Mouse (Mus musculus) left cerebral cortex, adult 2 months (tissue): ENCODE data around the gene Lair1. TPM values are rescaled to one million over a fixed set of nuclear protein-coding genes. Genes with fewer than 3 reads are reported as not detected.
A peak's percentile ranks its signal among the peaks of the same experiment; 100 is the strongest.

ENCODE experiments used
- DNase-seq, 2 experiments: peaks; one replicate each; pipeline ENCODE4 v3.0.0; 2021 to 2022; ENCODE audit warnings: low spot score in 2 of 2, mixed read lengths in 1 of 2; ENCODE audit errors: extremely low spot score in 1 of 2
- H3K27ac ChIP-seq: fragments of 200-600 bp; 2 replicates; pipeline ENCODE4 v1.8.1; 2022
- H3K4me3 ChIP-seq: fragments of 200-600 bp; 2 replicates; pipeline ENCODE4 v1.8.1; 2022
- CTCF ChIP-seq: fragments of 200-600 bp; IDR thresholded peaks from 2 replicates; pipeline ENCODE4 v1.8.1; 2022; ENCODE audit warnings: antibody characterized with exemption, mild to moderate bottlenecking, moderate library complexity
- intact Hi-C: fragments of 180-260 bp; cut with DNase I; formaldehyde crosslinking; loops from one replicate; pipeline ENCODE4 v1.15.1; 2025
- long read RNA-seq, 2 experiments: library from polyadenylated mRNA; stranded (forward); transcript quantifications; one replicate each; pipeline ENCODE4 v2.0.0; 2021; ENCODE audit warnings: borderline mapping rate in 2 of 2
- total RNA-seq, 2 experiments: library from RNA; stranded (reverse); gene quantifications; 2 replicates each; pipeline ENCODE4 v1.2.3; 2021

Lair1 gene
- 1 to 10 TPM; 5.5 to 8.9 TPM for total RNA-seq
- long read RNA-seq, experiment 1, full-length matches to known transcripts, result 4 of 7 reads
- long read RNA-seq, experiment 1, partial matches to known transcripts, result 0 of 7 reads
- long read RNA-seq, experiment 1, other reads (novel, unspliced or antisense), result 3 of 7 reads
- long read RNA-seq, experiment 2, partial matches to known transcripts, result 0 of 1 reads
- long read RNA-seq, experiment 2, other reads (novel, unspliced or antisense), result 0 of 1 reads

GRCm38 (mm10) chr7:4063013-4063412 lies at the start of gene Lair1:
TSS of gene Lair1 (minus strand) at chr7:4063204.
- Histone ChIP-seq H3K4me3 (no peak within 1 kb of the TSS), H3K27ac (no peak within 1 kb of the TSS)
- DNase-seq, result peak in 1 of 2 experiments; percentile 13
- intact Hi-C loops, result no loop called here
- no peak for TF ChIP-seq CTCF

- no peak for DNase-seq
- peak overlapping the region; percentile 34; the same call in 1 of the 2 replicates for H3K27ac ChIP-seq
- intact Hi-C loops, result no loop called here
- no peak for TF ChIP-seq CTCF
- H3K4me3 ChIP-seq, result no peak overlapping the region
These were observed 48.8 kb upstream of the Lair1 start for GRCm38 (mm10) chr7:4111766-4112165.

- H3K4me3 ChIP-seq, result no peak overlapping the region
- intact Hi-C loops, result loop anchor here (5.0 to 10.0 kb wide), 2 partner anchors 44 to 79 kb away; no protein-coding TSS in a partner anchor
- TF ChIP-seq CTCF, result peak; percentile 70
- DNase-seq, result no peak
- H3K27ac ChIP-seq, result no peak overlapping the region
These were observed 40.4 kb upstream of the Lair1 start for GRCm38 (mm10) chr7:4103411-4103810.

- H3K4me3 ChIP-seq, result no peak overlapping the region
- DNase-seq, result no peak
- intact Hi-C loops, result loop anchor here (5.0 to 10.0 kb wide), 2 partner anchors 46 to 76 kb away; no protein-coding TSS in a partner anchor
- TF ChIP-seq CTCF, result no peak
- no peak overlapping the region for H3K27ac ChIP-seq
These were observed 38.1 kb upstream of the Lair1 start for GRCm38 (mm10) chr7:4101144-4101543.

GRCm38 (mm10) chr7:4098832-4099231 lies 35.8 kb upstream of the Lair1 start:
- TF ChIP-seq CTCF, result no peak
- intact Hi-C loops, result no loop called here
- Histone ChIP-seq H3K27ac (no peak overlapping the region), H3K4me3 (no peak overlapping the region)
- no peak for DNase-seq

- intact Hi-C loops, result no loop called here
- no peak for DNase-seq
- no peak for TF ChIP-seq CTCF
- H3K27ac ChIP-seq, result no peak overlapping the region
- H3K4me3 ChIP-seq, result no peak overlapping the region
These were observed 35.3 kb upstream of the Lair1 start for GRCm38 (mm10) chr7:4098301-4098700.

- TF ChIP-seq CTCF, result no peak
- no peak for DNase-seq
- intact Hi-C loops, result no loop called here
- Histone ChIP-seq H3K27ac (no peak overlapping the region), H3K4me3 (no peak overlapping the region)
These were observed 28.2 kb upstream of the Lair1 start for GRCm38 (mm10) chr7:4091170-4091569.

GRCm38 (mm10) chr7:4088679-4089078 lies 25.7 kb upstream of the Lair1 start:
- TF ChIP-seq CTCF, result no peak
- H3K4me3 ChIP-seq, result no peak overlapping the region
- DNase-seq, result no peak
- intact Hi-C loops, result loop anchor here (1.0 kb wide), 1 partner anchor 29 kb away; no protein-coding TSS in a partner anchor
- peak overlapping the region; percentile 73 for H3K27ac ChIP-seq

GRCm38 (mm10) chr7:4087896-4088480 lies 25.0 kb upstream of the Lair1 start:
- Histone ChIP-seq H3K27ac (peak overlapping the region; percentile 73), H3K4me3 (no peak overlapping the region)
- no peak for TF ChIP-seq CTCF
- DNase-seq, result peak; percentile 31 to 42
- intact Hi-C loops, result loop anchor here (1.0 kb wide), 1 partner anchor 29 kb away; no protein-coding TSS in a partner anchor

GRCm38 (mm10) chr7:4087238-4087895 lies 24.4 kb upstream of the Lair1 start:
- no peak for TF ChIP-seq CTCF
- Histone ChIP-seq H3K27ac (peak overlapping the region; percentile 73), H3K4me3 (no peak overlapping the region)
- intact Hi-C loops, result no loop called here
- DNase-seq, result no peak

- intact Hi-C loops, result no loop called here
- TF ChIP-seq CTCF, result no peak; the same call in 1 of the 2 replicates
- Histone ChIP-seq H3K27ac (no peak overlapping the region), H3K4me3 (no peak overlapping the region)
- no peak for DNase-seq
These were observed 22.6 kb upstream of the Lair1 start for GRCm38 (mm10) chr7:4085562-4085961.

GRCm38 (mm10) chr7:4084161-4084560 lies 21.2 kb upstream of the Lair1 start:
- Histone ChIP-seq H3K27ac (no peak overlapping the region), H3K4me3 (no peak overlapping the region)
- TF ChIP-seq CTCF, result no peak
- intact Hi-C loops, result no loop called here
- DNase-seq, result no peak
